14 mouse cellular contexts compared by ENCODE assay signal in the genomic region with DNA sequence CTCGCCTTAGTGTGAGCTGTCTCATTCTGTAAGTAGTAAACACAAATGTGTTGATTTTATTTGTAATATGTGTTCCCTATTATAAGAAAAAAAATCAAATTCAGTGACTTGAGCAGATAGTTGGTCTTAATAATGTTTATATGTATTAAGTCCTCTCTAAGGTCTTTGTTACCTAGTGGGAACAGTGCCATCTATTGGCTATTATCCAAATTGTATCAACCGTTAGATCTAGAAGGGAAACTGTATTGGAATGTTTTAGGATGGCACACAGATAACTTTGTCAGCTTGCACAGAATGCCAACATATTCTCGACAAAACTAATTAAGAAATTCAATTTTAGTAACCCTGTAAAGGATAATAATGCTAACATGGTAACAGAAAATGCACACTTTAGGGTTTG.
DNase-seq lines count a peak whose midpoint lies in the region; ATAC-seq and TF ChIP-seq lines count a peak whose summit lies in the region.
"Had no signal": no experiment of that assay in that cellular context is flagged by ENCODE, and none has a peak within 500 bp of the region (broad histone marks: within the 10 kb centered on the region; RNA-seq: fewer than 3 reads in every experiment).

No protein-coding gene starts in this region.

- no peaks in the 10 kb centered on the region for H3K9me3 ChIP-seq in liver, embryonic 12.5 days (replicated peaks)
- H3K9me3 ChIP-seq in heart, embryonic 11.5 days (replicated peaks; ENCODE audit: control insufficient read depth, low read length), result no peaks in the 10 kb centered on the region
- H3K9me3 ChIP-seq: forebrain, embryonic 13.5 days; lung, embryonic 15.5 days had no signal

- no peak overlapping the region for H3K4me3 ChIP-seq in liver, adult 2 months (ENCODE audit: insufficient read depth, low read depth, low read length)
- no peak overlapping the region for H3K4me3 ChIP-seq in liver, embryonic 12.5 days
- no peak overlapping the region for H3K4me3 ChIP-seq in heart, embryonic 11.5 days (ENCODE audit: low read depth, low read length)
- H3K4me3 ChIP-seq: forebrain, embryonic 13.5 days; lung, embryonic 15.5 days had no signal

- no peaks in the 10 kb centered on the region for H3K4me1 ChIP-seq in liver, adult 2 months (ENCODE audit: control insufficient read depth, insufficient read depth, low read length)
- no peaks in the 10 kb centered on the region for H3K4me1 ChIP-seq in liver, embryonic 12.5 days
- no peaks in the 10 kb centered on the region for H3K4me1 ChIP-seq in heart, embryonic 11.5 days (ENCODE audit: control insufficient read depth, insufficient read depth, low read length)
- H3K4me1 ChIP-seq: forebrain, embryonic 13.5 days; lung, embryonic 15.5 days had no signal

- no peak for TF ChIP-seq CTCF in liver, adult 2 months (IDR thresholded peaks at IDR 0.05; ENCODE audit: low read depth, low read length)

- no peak overlapping the region for H3K27ac ChIP-seq in liver, adult 2 months (replicated peaks; ENCODE audit: insufficient read depth, low read depth, low read length)
- no peak overlapping the region for H3K27ac ChIP-seq in liver, embryonic 12.5 days
- no peak overlapping the region for H3K27ac ChIP-seq in heart, embryonic 11.5 days (ENCODE audit: low read depth, low read length)
- H3K27ac ChIP-seq: forebrain, embryonic 13.5 days; lung, embryonic 15.5 days had no signal

- no peaks in the 10 kb centered on the region for H3K36me3 ChIP-seq in liver, adult 2 months (ENCODE audit: control insufficient read depth, insufficient read depth, low read length)
- H3K36me3 ChIP-seq in liver, embryonic 12.5 days, result no peaks in the 10 kb centered on the region
- no peaks in the 10 kb centered on the region for H3K36me3 ChIP-seq in heart, embryonic 11.5 days (ENCODE audit: control insufficient read depth, insufficient read depth, low read length)
- H3K36me3 ChIP-seq: lung, embryonic 15.5 days had no signal

- no peak overlapping the region for H3K9ac ChIP-seq in liver, adult 2 months (ENCODE audit: low read depth, low read length)
- H3K9ac ChIP-seq in liver, embryonic 12.5 days, result no peak overlapping the region
- no peak overlapping the region for H3K9ac ChIP-seq in heart, embryonic 11.5 days (ENCODE audit: low read depth, low read length)
- H3K9ac ChIP-seq: forebrain, embryonic 13.5 days; lung, embryonic 15.5 days had no signal

- H3K79me2 ChIP-seq in liver, adult 2 months (ENCODE audit: control insufficient read depth, insufficient read depth, low read length), result no peaks in the 10 kb centered on the region

- H3K4me2 ChIP-seq in liver, embryonic 12.5 days, result no peak overlapping the region
- H3K4me2 ChIP-seq in heart, embryonic 11.5 days, result no peak overlapping the region
- H3K4me2 ChIP-seq: forebrain, embryonic 13.5 days; lung, embryonic 15.5 days had no signal

- no peak for TF ChIP-seq POLR2A in liver, adult 2 months (IDR thresholded peaks at IDR 0.05; ENCODE audit: extremely low read depth, insufficient read depth, low read length)

- peak; percentile 5 for DNase-seq in cerebellum, adult 9-10 months
- no peak for DNase-seq in cerebellum, adult 9-11 months
- DNase-seq in liver, adult 2 months (ENCODE audit: extremely low read depth, low read depth, low spot score), result peak; percentile 36
- peak; percentile 28 for DNase-seq in ZHBTc4 (ENCODE audit: low read depth, low spot score)
- DNase-seq in mesoderm, embryonic 11.5 days (ENCODE audit: low read depth, low spot score), result peak; percentile 41
- DNase-seq: adrenal gland, adult 2 months; B cell, adult 2 months; cerebellum, postnatal 36 days; kidney, adult 18-20 months had no signal

- WGBS in liver, adult 2 months, result 38% methylated on average over 3 of the region's 3 CpGs
- WGBS in liver, embryonic 12.5 days (ENCODE audit: insufficient replicate concordance), result 34% methylated on average over 3 of the region's 3 CpGs
- WGBS in heart, embryonic 11.5 days (ENCODE audit: insufficient replicate concordance), result 32% methylated on average over 3 of the region's 3 CpGs

- ATAC-seq in liver, embryonic 12.5 days, result no peak
- no peak for ATAC-seq in megakaryocyte progenitor cell, adult 5-6 weeks (replicated peaks; ENCODE audit: poor library complexity)
- ATAC-seq in heart, embryonic 11.5 days (replicated peaks; ENCODE audit: insufficient number of reproducible peaks, low FRiP score, low TSS enrichment), result no peak
- ATAC-seq: forebrain, embryonic 13.5 days had no signal

- H3K27me3 ChIP-seq in liver, adult 2 months (ENCODE audit: control insufficient read depth, insufficient read depth, low read length), result no peaks in the 10 kb centered on the region
- no peaks in the 10 kb centered on the region for H3K27me3 ChIP-seq in liver, embryonic 12.5 days (replicated peaks)
- H3K27me3 ChIP-seq in heart, embryonic 11.5 days (ENCODE audit: control insufficient read depth, insufficient read depth, low read length), result no peaks in the 10 kb centered on the region
- H3K27me3 ChIP-seq: forebrain, embryonic 13.5 days; lung, embryonic 15.5 days had no signal
